10 mouse cellular contexts compared by ENCODE assay signal in the genomic region with DNA sequence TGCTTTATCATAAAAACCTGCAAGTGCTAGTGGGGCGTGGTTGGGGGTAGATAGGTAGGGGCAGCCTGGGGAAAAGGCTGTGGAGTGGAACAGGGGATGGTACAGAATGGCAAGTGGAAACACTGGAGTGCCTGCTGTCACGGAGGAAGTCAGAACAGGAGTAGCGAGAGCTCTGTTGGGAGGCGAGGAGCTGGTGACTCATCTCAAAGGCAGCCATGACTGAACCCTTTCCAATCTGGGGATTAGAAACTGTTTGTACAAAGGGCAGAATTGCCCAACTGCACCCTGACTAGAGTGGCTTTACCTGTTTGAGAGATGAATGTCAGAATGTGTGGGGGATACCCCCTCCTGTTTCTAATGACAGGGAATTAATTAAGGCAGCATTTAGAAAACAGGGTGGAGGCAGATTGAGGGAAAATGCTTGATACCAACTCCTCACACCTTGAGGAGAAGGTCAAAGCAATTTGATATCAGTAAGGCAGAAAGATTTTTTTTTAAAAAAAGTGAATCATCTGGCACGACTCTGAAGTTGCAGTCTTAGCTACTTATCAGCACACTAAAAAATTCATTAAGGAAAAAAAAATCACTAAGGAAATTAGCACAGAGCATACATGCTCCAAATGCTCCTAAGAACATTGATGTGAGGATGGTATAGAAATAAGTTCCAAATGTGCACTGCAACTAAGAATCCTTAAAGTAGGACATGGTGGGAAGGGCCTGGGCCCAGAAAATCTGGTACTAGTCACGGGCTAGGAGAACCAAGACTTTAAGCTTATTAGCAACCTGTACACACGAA. TPM values are rescaled to one million over a fixed set of nuclear protein-coding genes. Genes with fewer than 3 reads are reported as not detected.
DNase-seq lines count a peak whose midpoint lies in the region; ATAC-seq and TF ChIP-seq lines count a peak whose summit lies in the region.
"Had no signal": no experiment of that assay in that cellular context is flagged by ENCODE, and none has a peak within 500 bp of the region (broad histone marks: within the 10 kb centered on the region; RNA-seq: fewer than 3 reads in every experiment).

No protein-coding gene starts in this region.

- WGBS in intestine, embryonic 14.5 days: 50% methylated on average over 7 of the region's 7 CpGs
- 47% methylated on average over 7 of the region's 7 CpGs for WGBS in stomach, embryonic 15.5 days
- 64% methylated on average over 7 of the region's 7 CpGs for WGBS in midbrain, postnatal 0 days
- 75% methylated on average over 7 of the region's 7 CpGs for WGBS in midbrain, embryonic 13.5 days
- 76% methylated on average over 7 of the region's 7 CpGs for whole genome bisulfite sequencing in midbrain, embryonic 14.5 days

- H3K27ac ChIP-seq in gastrocnemius, adult 2 months: 0 out of 2 replicates have a peak overlapping the region, but pooled peaks have one; percentile 1
- no peak overlapping the region for H3K27ac ChIP-seq in intestine, embryonic 14.5 days (ENCODE audit: low read depth)
- H3K27ac ChIP-seq in stomach, embryonic 15.5 days: peak overlapping the region; percentile 75
- H3K27ac ChIP-seq in midbrain, postnatal 0 days (ENCODE audit: low read depth, low read length): no peak overlapping the region
- no peak overlapping the region for H3K27ac ChIP-seq in midbrain, embryonic 13.5 days
- no peak overlapping the region for H3K27ac ChIP-seq in midbrain, embryonic 14.5 days (replicated peaks; ENCODE audit: low read depth, low read length)
- H3K27ac ChIP-seq: kidney, embryonic 15.5 days; liver, embryonic 12.5 days had no signal

- H3K36me3 ChIP-seq in intestine, embryonic 14.5 days (ENCODE audit: control insufficient read depth, insufficient read depth, low read length): no peaks in the 10 kb centered on the region
- no peaks in the 10 kb centered on the region for H3K36me3 ChIP-seq in stomach, embryonic 15.5 days
- no peaks in the 10 kb centered on the region for H3K36me3 ChIP-seq in midbrain, postnatal 0 days (ENCODE audit: insufficient read depth, low read length)
- no peaks in the 10 kb centered on the region for H3K36me3 ChIP-seq in midbrain, embryonic 13.5 days
- no peaks in the 10 kb centered on the region for H3K36me3 ChIP-seq in midbrain, embryonic 14.5 days (ENCODE audit: control insufficient read depth, insufficient read depth, low read length)
- H3K36me3 ChIP-seq: kidney, embryonic 15.5 days; liver, embryonic 12.5 days had no signal

- no peaks in the 10 kb centered on the region for H3K27me3 ChIP-seq in intestine, embryonic 14.5 days (replicated peaks; ENCODE audit: control insufficient read depth, insufficient read depth, low read length)
- no peaks in the 10 kb centered on the region for H3K27me3 ChIP-seq in stomach, embryonic 15.5 days (replicated peaks)
- H3K27me3 ChIP-seq in midbrain, postnatal 0 days (ENCODE audit: insufficient read depth, low read length): no peaks in the 10 kb centered on the region
- no peaks in the 10 kb centered on the region for H3K27me3 ChIP-seq in midbrain, embryonic 13.5 days
- no peaks in the 10 kb centered on the region for H3K27me3 ChIP-seq in midbrain, embryonic 14.5 days (ENCODE audit: control insufficient read depth, insufficient read depth, low read length)
- H3K27me3 ChIP-seq: kidney, embryonic 15.5 days; liver, embryonic 12.5 days had no signal

- no peak overlapping the region for H3K4me3 ChIP-seq in gastrocnemius, adult 2 months
- no peak overlapping the region for H3K4me3 ChIP-seq in intestine, embryonic 14.5 days (ENCODE audit: low read depth, low read length)
- no peak overlapping the region for H3K4me3 ChIP-seq in stomach, embryonic 15.5 days (replicated peaks)
- H3K4me3 ChIP-seq in midbrain, postnatal 0 days (ENCODE audit: low read depth, low read length): no peak overlapping the region
- no peak overlapping the region for H3K4me3 ChIP-seq in midbrain, embryonic 13.5 days (replicated peaks)
- H3K4me3 ChIP-seq in midbrain, embryonic 14.5 days (replicated peaks; ENCODE audit: low read depth, low read length): no peak overlapping the region
- H3K4me3 ChIP-seq: kidney, embryonic 15.5 days; liver, embryonic 12.5 days had no signal

- peak; percentile 94 for ATAC-seq in intestine, embryonic 14.5 days (replicated peaks; ENCODE audit: low FRiP score, low TSS enrichment, low read depth)
- ATAC-seq in stomach, embryonic 15.5 days (ENCODE audit: insufficient read depth, low FRiP score, low read depth): peak; percentile 92
- no peak for ATAC-seq in midbrain, postnatal 0 days (ENCODE audit: low FRiP score)
- no peak for ATAC-seq in midbrain, embryonic 13.5 days
- no peak for ATAC-seq in midbrain, embryonic 14.5 days (ENCODE audit: low FRiP score, low TSS enrichment)
- ATAC-seq: liver, embryonic 12.5 days had no signal

- H3K9me3 ChIP-seq in intestine, embryonic 14.5 days (ENCODE audit: control insufficient read depth, low read length): no peaks in the 10 kb centered on the region
- no peaks in the 10 kb centered on the region for H3K9me3 ChIP-seq in stomach, embryonic 15.5 days
- no peaks in the 10 kb centered on the region for H3K9me3 ChIP-seq in midbrain, postnatal 0 days (ENCODE audit: low read length)
- no peaks in the 10 kb centered on the region for H3K9me3 ChIP-seq in midbrain, embryonic 13.5 days
- H3K9me3 ChIP-seq in midbrain, embryonic 14.5 days (ENCODE audit: control insufficient read depth, low read length): no peaks in the 10 kb centered on the region
- H3K9me3 ChIP-seq: kidney, embryonic 15.5 days; liver, embryonic 12.5 days had no signal

- DNase-seq in gastrocnemius, adult 2 months: peak; percentile 17
- no peak for DNase-seq in gastrocnemius, postnatal 10 days
- DNase-seq in adrenal gland, adult 18-20 months (ENCODE audit: low spot score in 2 of 2): peak; percentile 18 to 25
- no peak for DNase-seq in intestine, embryonic 14.5 days (ENCODE audit: low spot score)
- no peak for DNase-seq in midbrain, postnatal 0 days (ENCODE audit: low spot score)
- DNase-seq in midbrain, embryonic 14.5 days: no peak

- intact Hi-C loops in gastrocnemius, adult 2 months (cut with DNase I): loop anchor here (5.0 kb wide), 1 partner anchor 119 kb away; no protein-coding TSS in a partner anchor

- no peak for TF ChIP-seq CTCF in gastrocnemius, adult 2 months (IDR thresholded peaks at IDR 0.05)
- no peak for TF ChIP-seq CTCF in midbrain, postnatal 0 days (IDR thresholded peaks at IDR 0.05)

- H3K9ac ChIP-seq in intestine, embryonic 14.5 days (ENCODE audit: low read length): no peak overlapping the region
- H3K9ac ChIP-seq in stomach, embryonic 15.5 days: no peak overlapping the region
- no peak overlapping the region for H3K9ac ChIP-seq in midbrain, postnatal 0 days (replicated peaks; ENCODE audit: low read length, poor library complexity, severe bottlenecking)
- H3K9ac ChIP-seq in midbrain, embryonic 13.5 days (replicated peaks): no peak overlapping the region
- no peak overlapping the region for H3K9ac ChIP-seq in midbrain, embryonic 14.5 days (replicated peaks; ENCODE audit: low read length)
- H3K9ac ChIP-seq: kidney, embryonic 15.5 days; liver, embryonic 12.5 days had no signal

- H3K4me1 ChIP-seq in intestine, embryonic 14.5 days (replicated peaks; ENCODE audit: control insufficient read depth, insufficient read depth, low read length): no peaks in the 10 kb centered on the region
- no peaks in the 10 kb centered on the region for H3K4me1 ChIP-seq in stomach, embryonic 15.5 days
- no peaks in the 10 kb centered on the region for H3K4me1 ChIP-seq in midbrain, postnatal 0 days (ENCODE audit: insufficient read depth, low read length)
- no peaks in the 10 kb centered on the region for H3K4me1 ChIP-seq in midbrain, embryonic 13.5 days (replicated peaks)
- no peaks in the 10 kb centered on the region for H3K4me1 ChIP-seq in midbrain, embryonic 14.5 days (ENCODE audit: control insufficient read depth, insufficient read depth, low read length)
- H3K4me1 ChIP-seq: kidney, embryonic 15.5 days had no signal

- H3K4me2 ChIP-seq in intestine, embryonic 14.5 days (ENCODE audit: low read length): no peak overlapping the region
- H3K4me2 ChIP-seq in stomach, embryonic 15.5 days: no peak overlapping the region
- no peak overlapping the region for H3K4me2 ChIP-seq in midbrain, postnatal 0 days (ENCODE audit: low read depth, low read length, poor library complexity, severe bottlenecking)
- H3K4me2 ChIP-seq in midbrain, embryonic 13.5 days (replicated peaks): no peak overlapping the region
- H3K4me2 ChIP-seq in midbrain, embryonic 14.5 days (ENCODE audit: low read length): no peak overlapping the region
- H3K4me2 ChIP-seq: kidney, embryonic 15.5 days; liver, embryonic 12.5 days had no signal

RNA-seq across cellular contexts. Expression of a gene that starts 54.7 kb away (rescaled TPM):
- total RNA-seq in gastrocnemius, adult 2 months (2021): 10 to 100 TPM; 88.0 to 93.4 TPM
- 10 to 100 TPM; 76.4 to 78.0 TPM for total RNA-seq in gastrocnemius, postnatal 10 days (2021)
- 10 to 100 TPM; 39.5 to 45.6 TPM for total RNA-seq in adrenal gland, adult 18-20 months (2021)
- polyA plus RNA-seq in intestine, embryonic 14.5 days (2014; fragmentation: Nextera tagmentation; extraction: Ambion mirVana): 23.7 TPM in 2 replicates
- polyA plus RNA-seq in stomach, embryonic 15.5 days (2015; fragmentation: Nextera tagmentation; extraction: Ambion mirVana): 25.4 and 27.9 TPM in 2 replicates
- 12.6 and 21.9 TPM in 2 replicates for total RNA-seq in midbrain, postnatal 0 days (2014; rRNA removed)
- polyA plus RNA-seq in midbrain, postnatal 0 days (2015; fragmentation: Nextera tagmentation; extraction: Ambion mirVana): 6.1 and 6.8 TPM in 2 replicates
- 10.1 and 10.3 TPM in 2 replicates for polyA plus RNA-seq in midbrain, embryonic 13.5 days (2015; fragmentation: Nextera tagmentation; extraction: Ambion mirVana)
- 9.1 and 14.4 TPM in 2 replicates for polyA plus RNA-seq in midbrain, embryonic 14.5 days (2014; fragmentation: Nextera tagmentation; extraction: Ambion mirVana)

Comparison
In these comparisons a context has a peak if more than half of its experiments do, and no peak if none do; other contexts are left out.
1. DNase-seq: peak in gastrocnemius, adult 2 months (single experiment) and adrenal gland, adult 18-20 months (2 of 2); none in gastrocnemius, postnatal 10 days (single experiment), intestine, embryonic 14.5 days (single experiment), midbrain, postnatal 0 days (single experiment) and midbrain, embryonic 14.5 days (single experiment).
2. H3K27ac ChIP-seq: peak in gastrocnemius, adult 2 months (single experiment) and stomach, embryonic 15.5 days (single experiment); none in intestine, embryonic 14.5 days (single experiment), midbrain, postnatal 0 days (single experiment), midbrain, embryonic 13.5 days (single experiment) and midbrain, embryonic 14.5 days (single experiment).
3. ATAC-seq: peak in intestine, embryonic 14.5 days (single experiment) and stomach, embryonic 15.5 days (single experiment); none in midbrain, postnatal 0 days (single experiment), midbrain, embryonic 13.5 days (single experiment) and midbrain, embryonic 14.5 days (single experiment).